Mouse (Mus musculus) bone marrow, adult 2 months (tissue): ENCODE data around the gene Zfp697.
"Not testable (repeated sequence)": the region's sequence is repeated elsewhere in the genome, so short reads cannot be mapped to it uniquely, and the experiment has no call there.

Experiments used
- CTCF ChIP-seq: fragments of 200-500 bp; IDR thresholded peaks from 2 replicates; pipeline ENCODE4 v1.5.1; 2011; ENCODE audit warnings: low read length, control low read depth; ENCODE audit not compliant: control insufficient read depth, insufficient read depth
- POLR2A ChIP-seq: fragments of 200-500 bp; IDR thresholded peaks from 2 replicates; pipeline ENCODE4 v1.6.1; 2011; ENCODE audit warnings: low read depth, mild to moderate bottlenecking, control low read depth, low read length, borderline replicate concordance; ENCODE audit not compliant: control insufficient read depth

DNA sequence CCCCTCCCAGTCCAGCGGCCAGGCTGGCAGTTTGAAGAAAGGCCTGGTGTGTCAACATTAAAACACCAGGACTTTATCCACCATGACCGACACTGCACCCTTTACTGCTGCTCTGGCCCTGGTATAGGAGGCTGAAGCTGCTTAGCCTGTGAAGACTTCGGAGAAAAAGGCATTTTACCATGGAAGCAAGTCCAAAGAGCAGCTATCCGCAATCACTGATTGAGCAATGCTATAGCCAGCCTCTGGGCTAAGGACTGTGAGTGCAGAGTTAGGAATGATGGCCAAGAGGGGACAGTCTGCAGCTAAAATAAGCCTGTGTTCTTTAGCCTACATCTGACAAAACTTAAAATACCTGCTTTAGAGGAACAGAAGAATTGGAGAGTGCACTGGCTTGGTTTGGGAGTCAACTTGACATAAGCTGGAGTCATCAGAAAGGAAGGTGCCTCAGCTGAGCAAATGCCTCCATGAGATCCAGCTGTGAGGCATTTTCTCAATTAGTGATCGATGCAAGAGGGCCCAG lies 25.1 kb downstream of the Zfp697 start:
- TF ChIP-seq POLR2A, CTCF: not testable (repeated sequence)
